ENCODE assay signal across 9 mouse cellular contexts in genomic region chrX:151046321-151046720, GRCm38 (mm10). TPM values are rescaled to one million over a fixed set of nuclear protein-coding genes. Genes with fewer than 3 reads are reported as not detected.
DNase-seq lines count a peak whose midpoint lies in the region; ATAC-seq and TF ChIP-seq lines count a peak whose summit lies in the region.
"Had no signal": no experiment of that assay in that cellular context is flagged by ENCODE, and none has a peak within 500 bp of the region (broad histone marks: within the 10 kb centered on the region; RNA-seq: fewer than 3 reads in every experiment).

No protein-coding gene starts in this region.

- no peak for TF ChIP-seq CTCF in kidney, postnatal 0 days (IDR thresholded peaks at IDR 0.05; ENCODE audit: low read depth)

- peak overlapping the region; percentile 62 for H3K4me3 ChIP-seq in kidney, postnatal 0 days (replicated peaks; ENCODE audit: low read depth, low read length)
- H3K4me3 ChIP-seq in embryonic facial prominence, embryonic 13.5 days = peak overlapping the region; percentile 65
- peak overlapping the region; percentile 71 for H3K4me3 ChIP-seq in hindbrain, embryonic 15.5 days
- H3K4me3 ChIP-seq in midbrain, embryonic 15.5 days = peak overlapping the region; percentile 52

- WGBS in kidney, postnatal 0 days = 50% methylated on average over 11 of the region's 11 CpGs
- 46% methylated on average over 11 of the region's 11 CpGs for whole genome bisulfite sequencing in embryonic facial prominence, embryonic 13.5 days
- WGBS in hindbrain, embryonic 15.5 days = 42% methylated on average over 11 of the region's 11 CpGs
- WGBS in midbrain, embryonic 15.5 days = 39% methylated on average over 11 of the region's 11 CpGs

- ATAC-seq in kidney, postnatal 0 days (replicated peaks; ENCODE audit: low FRiP score, low read depth) = no peak
- no peak for ATAC-seq in embryonic facial prominence, embryonic 13.5 days (ENCODE audit: insufficient number of reproducible peaks, insufficient read depth, low FRiP score, low TSS enrichment, low read depth)
- ATAC-seq in hindbrain, embryonic 15.5 days (ENCODE audit: low FRiP score, low read depth) = no peak
- ATAC-seq in midbrain, embryonic 15.5 days (replicated peaks) = 0 out of 2 replicates have a peak, but pooled peaks have one; percentile 0

- no peak for DNase-seq in kidney, postnatal 0 days (ENCODE audit: low spot score)
- DNase-seq in kidney, adult 9 months = no peak
- no peak for DNase-seq in spleen, postnatal 10 days (ENCODE audit: low spot score in 2 of 2)
- no peak for DNase-seq in adrenal gland, adult 2 months
- no peak for DNase-seq in cerebellum, adult 9-11 months

- H3K36me3 ChIP-seq in kidney, postnatal 0 days (ENCODE audit: insufficient read depth, low read length) = no peaks in the 10 kb centered on the region
- no peaks in the 10 kb centered on the region for H3K36me3 ChIP-seq in embryonic facial prominence, embryonic 13.5 days
- no peaks in the 10 kb centered on the region for H3K36me3 ChIP-seq in hindbrain, embryonic 15.5 days
- H3K36me3 ChIP-seq in midbrain, embryonic 15.5 days (replicated peaks) = no peaks in the 10 kb centered on the region

- no peaks in the 10 kb centered on the region for H3K9me3 ChIP-seq in kidney, postnatal 0 days (replicated peaks; ENCODE audit: low read length)
- H3K9me3 ChIP-seq in embryonic facial prominence, embryonic 13.5 days = no peaks in the 10 kb centered on the region
- no peaks in the 10 kb centered on the region for H3K9me3 ChIP-seq in hindbrain, embryonic 15.5 days
- H3K9me3 ChIP-seq in midbrain, embryonic 15.5 days = no peaks in the 10 kb centered on the region

- 0 out of 2 replicates have a peak overlapping the region, but pooled peaks have one; percentile 78 for H3K9ac ChIP-seq in kidney, postnatal 0 days (ENCODE audit: low read depth, low read length)
- no peak overlapping the region for H3K9ac ChIP-seq in embryonic facial prominence, embryonic 13.5 days
- H3K9ac ChIP-seq in hindbrain, embryonic 15.5 days = peak overlapping the region; percentile 86; the same call in 1 of the 2 replicates
- H3K9ac ChIP-seq in midbrain, embryonic 15.5 days = peak overlapping the region; percentile 52; the same call in 1 of the 2 replicates

- no peaks in the 10 kb centered on the region for H3K27me3 ChIP-seq in kidney, postnatal 0 days (ENCODE audit: insufficient read depth, low read length)
- H3K27me3 ChIP-seq in embryonic facial prominence, embryonic 13.5 days = no peaks in the 10 kb centered on the region
- H3K27me3 ChIP-seq in hindbrain, embryonic 15.5 days = no peaks in the 10 kb centered on the region
- no peaks in the 10 kb centered on the region for H3K27me3 ChIP-seq in midbrain, embryonic 15.5 days (replicated peaks)

- H3K4me2 ChIP-seq in kidney, postnatal 0 days (ENCODE audit: low read length) = peak overlapping the region; percentile 65
- peak overlapping the region; percentile 68 for H3K4me2 ChIP-seq in embryonic facial prominence, embryonic 13.5 days
- peak overlapping the region; percentile 66 for H3K4me2 ChIP-seq in hindbrain, embryonic 15.5 days
- H3K4me2 ChIP-seq in midbrain, embryonic 15.5 days = peak overlapping the region; percentile 63

- peak overlapping the region; percentile 85; the same call in 1 of the 2 replicates for H3K27ac ChIP-seq in kidney, postnatal 0 days
- H3K27ac ChIP-seq in embryonic facial prominence, embryonic 13.5 days = peak overlapping the region; percentile 90
- H3K27ac ChIP-seq in hindbrain, embryonic 15.5 days (replicated peaks) = peak overlapping the region; percentile 95
- peak overlapping the region; percentile 95 for H3K27ac ChIP-seq in midbrain, embryonic 15.5 days

- no peaks in the 10 kb centered on the region for H3K4me1 ChIP-seq in kidney, postnatal 0 days (replicated peaks; ENCODE audit: insufficient read depth, low read length)
- peaks cover 19% of the 10 kb centered on the region; the same call in 1 of the 2 replicates for H3K4me1 ChIP-seq in embryonic facial prominence, embryonic 13.5 days
- H3K4me1 ChIP-seq in hindbrain, embryonic 15.5 days (replicated peaks) = peaks cover 28% of the 10 kb centered on the region
- peaks cover 18% of the 10 kb centered on the region for H3K4me1 ChIP-seq in midbrain, embryonic 15.5 days

RNA-seq across cellular contexts. Expression of gene Fgd1, which starts 0.4 kb away (rescaled TPM):
- 8.7 and 9.7 TPM in 2 replicates for polyA plus RNA-seq in kidney, postnatal 0 days (2015; fragmentation: Nextera tagmentation; extraction: Ambion mirVana)
- 14.9 and 15.9 TPM in 2 replicates for polyA plus RNA-seq in embryonic facial prominence, embryonic 13.5 days (2015; fragmentation: Nextera tagmentation; extraction: Ambion mirVana)
- 15.0 and 16.3 TPM in 2 replicates for polyA plus RNA-seq in hindbrain, embryonic 15.5 days (2015; fragmentation: Nextera tagmentation; extraction: Ambion mirVana)
- polyA plus RNA-seq in midbrain, embryonic 15.5 days (2015; fragmentation: Nextera tagmentation; extraction: Ambion mirVana) = 15.7 and 16.2 TPM in 2 replicates
- 10 to 100 TPM; 11.8 to 24.2 TPM for total RNA-seq in adrenal gland, adult 2 months (2021)
- 19.6 and 22.2 TPM in 2 replicates for polyA plus RNA-seq in adrenal gland, adult 2 months (2012; rRNA removed)
- polyA plus RNA-seq: erythroblast, embryonic 14.5 days had no signal

RNA-seq across cellular contexts. Expression of gene Gnl3l, which starts 29.2 kb away (rescaled TPM):
- 22.0 and 22.1 TPM in 2 replicates for polyA plus RNA-seq in kidney, postnatal 0 days (2015; fragmentation: Nextera tagmentation; extraction: Ambion mirVana)
- polyA plus RNA-seq in embryonic facial prominence, embryonic 13.5 days (2015; fragmentation: Nextera tagmentation; extraction: Ambion mirVana) = 31.3 and 31.6 TPM in 2 replicates
- polyA plus RNA-seq in hindbrain, embryonic 15.5 days (2015; fragmentation: Nextera tagmentation; extraction: Ambion mirVana) = 83.2 and 85.0 TPM in 2 replicates
- 86.0 and 97.9 TPM in 2 replicates for polyA plus RNA-seq in midbrain, embryonic 15.5 days (2015; fragmentation: Nextera tagmentation; extraction: Ambion mirVana)
- 10 to 100 TPM; 67.7 to 84.4 TPM for total RNA-seq in adrenal gland, adult 2 months (2021)
- 6.3 and 7.7 TPM in 2 replicates for polyA plus RNA-seq in adrenal gland, adult 2 months (2012; rRNA removed)

RNA-seq across cellular contexts. Expression of gene Tsr2, which starts 50.0 kb away (rescaled TPM):
- polyA plus RNA-seq in kidney, postnatal 0 days (2015; fragmentation: Nextera tagmentation; extraction: Ambion mirVana) = 30.8 and 33.7 TPM in 2 replicates
- 35.9 and 42.4 TPM in 2 replicates for polyA plus RNA-seq in embryonic facial prominence, embryonic 13.5 days (2015; fragmentation: Nextera tagmentation; extraction: Ambion mirVana)
- polyA plus RNA-seq in hindbrain, embryonic 15.5 days (2015; fragmentation: Nextera tagmentation; extraction: Ambion mirVana) = 37.6 and 38.5 TPM in 2 replicates
- polyA plus RNA-seq in midbrain, embryonic 15.5 days (2015; fragmentation: Nextera tagmentation; extraction: Ambion mirVana) = 40.6 and 41.3 TPM in 2 replicates
- total RNA-seq in adrenal gland, adult 2 months (2021) = 10 to 100 TPM; 37.6 to 46.7 TPM
- polyA plus RNA-seq in adrenal gland, adult 2 months (2012; rRNA removed) = 2.9 and 3.3 TPM in 2 replicates
